Mouse (Mus musculus): ENCODE data around the gene Bag5. TPM values are rescaled to one million over a fixed set of nuclear protein-coding genes. Genes with fewer than 3 reads are reported as not detected.

The Bag5 gene
- polyA plus RNA-seq, 1 experiment from 2014 or later = 45.7 TPM

- ATAC-seq (replicated peaks; ENCODE audit: low FRiP score, low read depth) (no peak), DNase-seq (ENCODE audit: low spot score) (no peak)
- Histone ChIP-seq H3K9ac (ENCODE audit: low read depth, low read length) (no peak overlapping the region), H3K9me3 (replicated peaks; ENCODE audit: low read length) (no peaks in the 10 kb centered on the region), H3K27ac (no peak overlapping the region), H3K4me1 (replicated peaks; ENCODE audit: insufficient read depth, low read length) (peaks cover 19% of the 10 kb centered on the region), H3K27me3 (ENCODE audit: insufficient read depth, low read length) (no peaks in the 10 kb centered on the region), H3K4me2 (ENCODE audit: low read length) (no peak overlapping the region), H3K36me3 (ENCODE audit: insufficient read depth, low read length) (no peaks in the 10 kb centered on the region), H3K4me3 (replicated peaks; ENCODE audit: low read depth, low read length) (no peak overlapping the region)
- no peak for TF ChIP-seq CTCF (IDR thresholded peaks at IDR 0.05; ENCODE audit: low read depth)
- WGBS = 56% methylated on average over 4 of the region's 4 CpGs
These were observed 15.3 kb downstream of the Bag5 start for GRCm38 (mm10) chr12:111697708-111698107.

- H3K9me3 ChIP-seq (replicated peaks; ENCODE audit: low read length) = no peaks in the 10 kb centered on the region
These were observed 16.8 kb downstream of the Bag5 start for GRCm38 (mm10) chr12:111696239-111696638.

GRCm38 (mm10) chr12:111694880-111695804, 17.9 kb downstream of the Bag5 start:
- Histone ChIP-seq H3K27me3 (ENCODE audit: insufficient read depth, low read length) (no peaks in the 10 kb centered on the region), H3K27ac (peak overlapping the region; percentile 81), H3K36me3 (ENCODE audit: insufficient read depth, low read length) (no peaks in the 10 kb centered on the region), H3K9me3 (replicated peaks; ENCODE audit: low read length) (no peaks in the 10 kb centered on the region), H3K9ac (ENCODE audit: low read depth, low read length) (0 out of 2 replicates have a peak overlapping the region, but pooled peaks have one; percentile 28), H3K4me2 (ENCODE audit: low read length) (no peak overlapping the region), H3K4me3 (replicated peaks; ENCODE audit: low read depth, low read length) (no peak overlapping the region), H3K4me1 (replicated peaks; ENCODE audit: insufficient read depth, low read length) (peaks cover 36% of the 10 kb centered on the region)
- no peak for TF ChIP-seq CTCF (IDR thresholded peaks at IDR 0.05; ENCODE audit: low read depth)
- ATAC-seq (replicated peaks; ENCODE audit: low FRiP score, low read depth) = no peak
- DNase-seq (ENCODE audit: low spot score) = no peak
- WGBS = 62% methylated on average over 13 of the region's 13 CpGs

More at GRCm38 (mm10) chr12:111696239-111696638, 16.8 kb downstream of the Bag5 start:
- H3K4me2 ChIP-seq (ENCODE audit: low read length) = no peak overlapping the region
- 30% methylated on average over 6 of the region's 6 CpGs for WGBS
- no peak overlapping the region for H3K27ac ChIP-seq
- no peak overlapping the region for H3K4me3 ChIP-seq (replicated peaks; ENCODE audit: low read depth, low read length)
- 0 out of 2 replicates have a peak overlapping the region, but pooled peaks have one; percentile 8 for H3K9ac ChIP-seq (ENCODE audit: low read depth, low read length)
- H3K27me3 ChIP-seq (ENCODE audit: insufficient read depth, low read length) = no peaks in the 10 kb centered on the region
- H3K4me1 ChIP-seq (replicated peaks; ENCODE audit: insufficient read depth, low read length) = peaks cover 32% of the 10 kb centered on the region
- H3K36me3 ChIP-seq (ENCODE audit: insufficient read depth, low read length) = no peaks in the 10 kb centered on the region
- DNase-seq (ENCODE audit: low spot score) (peak; percentile 85), ATAC-seq (replicated peaks; ENCODE audit: low FRiP score, low read depth) (no peak)
- TF ChIP-seq CTCF (IDR thresholded peaks at IDR 0.05; ENCODE audit: low read depth) = peak; percentile 84

- 15% methylated on average over 11 of the region's 12 CpGs for WGBS
- peaks cover 36% of the 10 kb centered on the region for H3K4me1 ChIP-seq (replicated peaks; ENCODE audit: insufficient read depth, low read length)
- H3K27ac ChIP-seq = peak overlapping the region; percentile 81
- peak overlapping the region; percentile 19; the same call in 1 of the 2 replicates for H3K4me2 ChIP-seq (ENCODE audit: low read length)
- DNase-seq (ENCODE audit: low spot score) = peak; percentile 61
- H3K9me3 ChIP-seq (replicated peaks; ENCODE audit: low read length) = no peaks in the 10 kb centered on the region
- H3K9ac ChIP-seq (ENCODE audit: low read depth, low read length) = peak overlapping the region; percentile 46; the same call in 1 of the 2 replicates
- ATAC-seq (replicated peaks; ENCODE audit: low FRiP score, low read depth) = peak; percentile 14; the same call in 1 of the 2 replicates
- H3K4me3 ChIP-seq (replicated peaks; ENCODE audit: low read depth, low read length) = no peak overlapping the region
- TF ChIP-seq CTCF (IDR thresholded peaks at IDR 0.05; ENCODE audit: low read depth) = no peak
- H3K27me3 ChIP-seq (ENCODE audit: insufficient read depth, low read length) = no peaks in the 10 kb centered on the region
- H3K36me3 ChIP-seq (ENCODE audit: insufficient read depth, low read length) = no peaks in the 10 kb centered on the region
These were observed 18.7 kb downstream of the Bag5 start for GRCm38 (mm10) chr12:111694271-111694781.

- Histone ChIP-seq H3K27me3 (ENCODE audit: insufficient read depth, low read length) (no peaks in the 10 kb centered on the region), H3K4me3 (replicated peaks; ENCODE audit: low read depth, low read length) (no peak overlapping the region), H3K27ac (peak overlapping the region; percentile 81), H3K4me1 (replicated peaks; ENCODE audit: insufficient read depth, low read length) (peaks cover 36% of the 10 kb centered on the region), H3K36me3 (ENCODE audit: insufficient read depth, low read length) (no peaks in the 10 kb centered on the region), H3K9me3 (replicated peaks; ENCODE audit: low read length) (no peaks in the 10 kb centered on the region), H3K4me2 (ENCODE audit: low read length) (peak overlapping the region; percentile 19; the same call in 1 of the 2 replicates), H3K9ac (ENCODE audit: low read depth, low read length) (peak overlapping the region; percentile 46; the same call in 1 of the 2 replicates)
- peak; percentile 44 for DNase-seq (ENCODE audit: low spot score)
- ATAC-seq (replicated peaks; ENCODE audit: low FRiP score, low read depth) = peak; percentile 29
- no peak for TF ChIP-seq CTCF (IDR thresholded peaks at IDR 0.05; ENCODE audit: low read depth)
- 31% methylated on average over 18 of the region's 18 CpGs for WGBS
These were observed 19.5 kb downstream of the Bag5 start for GRCm38 (mm10) chr12:111693341-111694270.

Data from kidney, postnatal 0 days (tissue).